Mouse (Mus musculus) CD4-positive, CD25-positive, alpha-beta regulatory T cell, adult 4 months (primary cell): ENCODE data around the gene Adcy7. TPM values are rescaled to one million over a fixed set of nuclear protein-coding genes. Genes with fewer than 3 reads are reported as not detected.

Experiments
- ATAC-seq: one replicate; pipeline ENCODE4 v1.8.0; 2017
- polyA plus RNA-seq, 2 experiments: library from polyadenylated mRNA; unstranded; fragments of 100-300 nt; shearing (Covaris generic); gene quantifications; one replicate each; pipeline ENCODE4 v1.2.1; 2017

The Adcy7 gene
- polyA plus RNA-seq, 2 experiments from 2014 or later, result 79.4 to 143 TPM

DNA sequence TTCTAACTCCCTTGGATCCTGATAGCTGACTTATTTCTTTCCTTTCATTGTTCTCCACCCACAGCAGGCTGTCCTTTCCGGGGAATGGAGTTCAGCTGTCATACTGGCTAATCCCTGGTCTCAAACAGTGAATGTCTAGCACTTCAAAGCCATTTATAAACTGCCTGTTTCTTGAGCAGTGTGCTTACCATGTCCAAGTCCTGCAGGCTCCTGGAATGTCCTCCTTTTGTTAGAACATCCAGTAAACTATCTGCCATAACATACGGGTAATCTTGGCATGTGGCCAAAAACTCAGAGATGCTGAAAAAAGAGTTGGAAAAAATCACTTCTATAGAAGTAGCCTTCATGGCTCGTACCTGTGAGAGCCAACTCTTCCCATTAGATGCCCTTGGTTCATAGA lies 67.0 kb downstream of the Adcy7 start:
- ATAC-seq, result no peak

DNA sequence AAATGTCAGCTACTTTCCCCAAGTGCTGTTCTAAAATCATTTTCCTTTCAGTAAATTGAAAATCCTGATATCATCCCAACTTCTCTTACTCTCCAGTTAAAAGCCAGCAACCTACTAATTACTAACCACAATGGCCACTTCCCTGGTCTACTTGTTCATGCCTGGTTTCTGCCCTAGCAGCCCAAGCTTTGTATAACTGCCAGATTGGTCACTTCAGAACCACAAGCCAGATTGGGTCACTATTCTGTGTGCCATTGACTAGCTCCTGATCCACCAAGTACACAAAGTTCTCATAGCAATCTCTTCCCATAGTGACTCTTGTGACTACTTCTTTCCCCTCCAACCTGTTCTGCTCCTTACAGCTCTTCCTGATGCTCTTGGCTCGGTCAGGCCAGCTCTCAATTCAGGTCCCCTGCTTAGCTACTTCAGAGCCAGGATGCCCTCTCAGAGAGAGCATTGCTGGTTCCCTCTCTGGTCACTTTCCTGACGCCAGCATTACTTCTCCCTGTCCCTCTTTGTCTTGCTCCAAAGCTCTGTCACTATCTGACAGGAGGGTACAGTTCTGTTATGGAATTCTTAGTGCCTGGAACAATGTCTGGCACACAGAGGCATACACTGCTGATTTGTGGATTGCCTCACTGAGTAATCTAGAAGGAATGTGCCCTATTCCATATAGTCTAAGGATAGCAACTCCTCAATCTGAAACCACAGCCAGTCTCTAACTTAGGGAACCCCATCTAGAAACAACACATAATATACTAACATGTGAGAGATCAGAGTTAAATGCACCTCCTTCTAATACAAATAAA lies 67.9 kb downstream of the Adcy7 start:
- no peak for ATAC-seq

DNA sequence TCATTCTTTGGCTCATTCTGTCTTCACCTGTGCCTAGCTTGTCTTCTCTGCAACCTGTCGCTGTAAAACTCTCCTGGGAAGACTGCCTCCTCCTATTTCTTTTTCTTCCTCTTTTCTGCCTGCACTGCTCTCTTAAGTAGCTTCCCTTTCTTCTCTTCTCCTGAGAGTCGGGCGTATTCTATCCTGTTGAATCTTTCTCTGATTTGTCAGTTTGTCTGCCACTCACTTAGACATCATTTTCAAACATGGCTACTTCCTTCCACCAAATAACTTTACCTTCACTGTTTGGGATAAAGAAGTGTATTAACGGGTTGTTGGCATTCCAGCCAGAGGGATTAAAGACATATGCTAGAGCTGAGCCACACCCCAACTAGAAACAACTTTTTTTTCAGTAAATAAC lies 69.8 kb downstream of the Adcy7 start:
- no peak for ATAC-seq

DNA sequence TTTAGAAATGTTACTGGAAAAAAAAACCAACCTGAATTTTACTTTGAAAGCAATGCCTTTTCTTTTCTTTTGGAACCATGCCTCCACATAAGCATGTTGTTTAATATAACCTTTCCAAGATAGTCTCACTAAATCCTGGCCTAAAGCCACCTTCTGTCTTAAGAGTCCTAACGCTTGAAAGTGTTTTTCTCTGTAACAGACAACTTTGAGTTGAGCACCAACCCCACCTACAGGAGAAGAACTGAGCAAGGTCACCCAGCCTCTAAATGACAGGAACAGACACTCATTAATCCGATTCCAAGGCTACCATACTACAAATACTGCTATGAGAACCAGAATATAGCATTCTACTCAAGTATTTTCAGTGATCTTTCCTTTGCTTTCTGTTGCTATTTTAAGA lies 76.8 kb downstream of the Adcy7 start:
- ATAC-seq, result no peak

DNA sequence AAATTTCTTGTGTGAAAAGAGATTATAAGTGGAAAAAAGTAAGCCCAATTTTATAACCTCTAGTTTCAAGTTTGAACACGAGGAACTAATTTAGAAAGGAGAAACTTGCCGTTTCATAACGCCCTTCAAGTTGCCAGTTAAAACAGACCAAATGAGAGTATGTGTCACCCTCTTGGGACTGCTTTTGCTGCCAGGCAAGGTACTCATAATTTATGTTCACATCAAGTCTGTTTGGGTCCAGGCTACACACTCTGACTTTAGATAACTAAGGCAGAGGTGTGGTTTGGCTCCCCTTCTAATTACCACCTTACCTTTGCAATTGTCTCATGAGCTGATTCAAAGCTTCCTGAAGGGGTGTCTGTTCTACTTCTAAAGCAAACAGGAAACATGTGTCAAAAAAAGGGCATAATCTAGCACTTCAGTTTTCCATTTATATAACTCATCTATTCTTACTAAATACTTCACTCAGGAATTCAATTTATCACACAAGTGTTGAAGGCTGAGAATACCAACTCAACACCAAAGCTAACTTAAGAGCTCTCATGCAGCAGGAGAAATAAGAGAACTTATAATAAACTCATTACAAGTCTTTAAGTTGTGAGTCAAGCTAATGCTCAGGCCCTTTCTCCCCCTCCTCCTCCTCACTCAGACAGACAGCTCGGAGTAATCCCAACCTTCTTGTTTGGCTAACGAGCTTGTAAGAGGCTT lies 85.2 kb downstream of the Adcy7 start:
- no peak for ATAC-seq

DNA sequence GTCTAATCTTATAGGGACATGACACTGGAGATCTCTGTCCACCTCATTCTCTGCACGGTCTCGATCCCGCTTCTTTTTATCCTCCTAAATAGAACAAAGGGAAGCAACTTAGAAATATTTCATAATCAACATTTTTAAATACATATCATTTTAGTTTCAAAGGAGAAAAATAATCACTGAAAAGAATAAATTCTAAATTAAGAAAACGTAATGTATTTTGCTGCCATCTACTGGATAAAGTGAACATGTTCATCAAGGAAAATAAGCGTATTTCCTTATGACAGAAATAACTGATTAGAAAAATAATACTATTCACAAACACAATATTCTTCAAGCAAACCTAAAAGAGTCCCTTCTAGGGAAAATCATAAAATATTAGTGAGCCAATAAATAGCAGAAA lies 85.7 kb downstream of the Adcy7 start:
- no peak for ATAC-seq

DNA sequence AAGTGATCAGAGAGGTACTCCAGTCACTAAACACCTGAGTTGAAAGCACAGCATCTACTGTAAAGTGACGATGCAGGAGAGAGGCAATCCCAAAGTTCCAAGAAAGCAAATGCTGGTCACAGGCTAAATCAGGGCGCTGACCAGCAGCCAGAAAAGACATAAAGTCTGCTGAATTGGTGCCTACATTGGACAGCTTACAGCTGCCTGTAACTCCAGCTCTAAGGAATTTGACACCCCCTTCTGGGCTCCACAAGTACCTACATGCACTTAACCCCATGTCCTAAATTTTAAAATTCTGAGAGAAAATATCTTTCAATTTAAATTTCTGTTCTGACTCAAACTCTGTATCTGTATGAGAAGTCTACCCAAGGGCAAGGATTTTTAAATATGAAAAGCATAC lies 87.8 kb downstream of the Adcy7 start:
- no peak for ATAC-seq

DNA sequence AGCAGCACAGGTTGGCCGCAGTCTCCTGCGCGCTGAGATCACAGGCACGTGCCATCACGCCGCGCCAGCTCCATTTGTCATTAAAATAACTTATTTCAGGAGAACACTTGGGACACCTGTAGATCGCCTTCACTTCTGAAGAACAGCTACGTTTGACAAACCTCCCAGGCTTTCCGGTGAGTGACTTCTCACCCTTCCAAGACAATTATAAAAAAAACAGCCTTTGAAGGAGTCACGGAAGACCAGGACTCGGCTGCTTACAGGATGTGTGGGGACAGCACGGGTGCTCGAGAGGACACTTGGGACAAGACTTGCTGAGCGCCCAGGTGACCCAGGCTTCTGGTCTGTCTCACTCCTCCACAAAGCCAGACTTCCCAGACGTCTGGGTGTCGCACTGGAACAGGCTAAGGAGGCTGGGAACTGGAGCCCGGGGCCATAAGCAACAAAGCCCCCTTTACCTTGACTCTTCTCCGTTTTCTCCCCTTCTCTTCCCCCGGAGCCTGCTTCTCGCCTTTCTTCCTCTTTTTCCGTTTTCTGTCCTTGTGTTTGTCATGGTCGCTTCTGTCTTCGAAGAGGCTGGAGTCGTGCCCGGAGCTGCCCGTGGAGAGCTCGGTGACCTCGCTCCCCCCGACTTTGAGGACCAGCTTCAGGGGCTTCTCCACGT lies 89.0 kb downstream of the Adcy7 start:
- peak; percentile 12 for ATAC-seq

DNA sequence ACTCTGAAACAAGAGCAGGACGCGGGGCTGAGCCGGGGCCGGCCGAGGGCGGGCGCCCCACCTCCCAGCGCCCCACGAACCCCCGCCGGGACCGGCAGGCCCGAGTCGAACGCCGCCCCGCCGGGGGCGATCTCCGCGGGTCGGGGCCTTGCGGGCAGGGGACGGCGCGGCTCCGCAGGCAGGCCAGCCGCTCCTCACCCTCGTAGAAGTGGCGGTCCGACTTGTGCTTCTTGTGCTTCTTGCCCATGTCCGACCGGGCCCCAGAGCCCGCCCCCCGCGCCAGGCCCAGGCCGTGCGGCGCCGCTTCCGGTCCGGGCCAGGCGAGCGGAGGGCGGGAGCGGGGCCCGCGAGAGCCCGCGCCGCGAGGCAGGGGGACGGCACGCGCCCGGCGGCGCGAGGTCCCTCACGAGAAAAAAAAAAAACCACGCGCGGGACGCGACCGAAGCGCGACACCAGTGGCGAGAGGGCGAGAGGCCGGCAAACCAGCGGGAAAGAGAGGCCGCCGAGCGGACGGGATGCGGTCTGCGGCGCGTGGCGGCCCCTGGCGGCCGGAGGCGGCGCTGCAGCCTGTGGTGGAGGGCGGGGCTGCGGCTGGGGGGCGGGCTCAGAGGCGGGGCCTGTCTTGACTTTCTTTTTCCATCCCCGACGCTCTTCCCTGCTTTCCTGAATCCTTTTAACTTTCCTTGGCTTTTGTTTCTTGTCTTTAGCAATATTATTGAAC lies 89.7 kb downstream of the Adcy7 start, which contains the start of gene Brd7:
Gene Brd7, minus strand, starts transcription at position 487 of the 721 bp plus-strand sequence.
- peak; percentile 81 for ATAC-seq

DNA sequence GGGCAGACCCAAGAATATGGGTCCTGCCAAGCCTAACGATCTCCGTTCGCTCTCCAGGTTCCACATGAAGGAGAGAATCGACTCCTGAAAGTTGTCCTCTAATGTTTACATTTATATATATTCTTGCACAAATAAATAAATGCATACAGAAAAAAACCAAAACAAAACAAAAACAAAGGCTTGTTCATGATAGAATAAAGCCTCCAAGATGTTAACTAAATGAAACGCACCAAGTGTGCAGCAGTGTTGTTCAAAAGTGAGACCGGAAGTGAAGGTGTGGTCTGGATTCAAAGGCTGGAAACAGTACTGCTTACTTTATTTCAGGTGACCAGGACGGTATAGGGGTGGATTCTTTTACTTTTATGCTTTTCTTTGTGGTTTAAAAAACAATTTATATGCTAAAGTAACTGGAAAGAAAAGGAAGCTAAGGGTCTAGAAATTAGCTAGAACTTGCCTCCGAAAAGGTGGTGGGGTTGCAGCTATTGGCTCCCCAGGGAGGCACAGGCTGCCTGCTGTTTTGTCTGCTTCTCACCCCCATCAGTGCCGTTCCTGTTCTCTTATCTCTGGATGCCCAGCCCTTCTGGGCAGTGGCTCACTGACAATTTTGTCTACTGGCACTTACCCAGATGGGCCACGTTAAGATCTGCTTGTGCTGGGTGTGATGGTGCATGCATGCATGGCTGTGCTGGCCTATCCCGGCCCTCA lies 90.4 kb downstream of the Adcy7 start:
- peak; percentile 63 for ATAC-seq

DNA sequence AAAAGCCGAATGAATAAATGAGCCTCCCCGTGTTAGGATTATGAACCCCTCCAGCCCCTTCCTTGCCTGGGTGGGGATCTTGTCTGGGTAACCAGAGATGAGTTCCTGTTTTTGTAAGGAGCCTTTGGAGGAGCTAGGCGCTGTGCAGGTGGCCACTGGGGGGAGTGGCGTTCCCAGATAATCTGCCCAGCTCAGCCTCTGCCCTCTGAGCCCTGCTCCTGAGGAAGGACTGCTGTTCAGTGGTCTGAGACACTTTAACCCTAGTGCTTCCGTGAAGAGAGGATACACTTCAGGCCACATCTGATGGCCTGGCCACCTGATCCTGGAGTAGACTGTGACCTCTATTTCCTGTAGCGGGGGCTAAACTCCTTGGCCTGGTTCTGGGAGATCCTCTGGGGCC lies 97.0 kb downstream of the Adcy7 start:
- ATAC-seq, result no peak

DNA sequence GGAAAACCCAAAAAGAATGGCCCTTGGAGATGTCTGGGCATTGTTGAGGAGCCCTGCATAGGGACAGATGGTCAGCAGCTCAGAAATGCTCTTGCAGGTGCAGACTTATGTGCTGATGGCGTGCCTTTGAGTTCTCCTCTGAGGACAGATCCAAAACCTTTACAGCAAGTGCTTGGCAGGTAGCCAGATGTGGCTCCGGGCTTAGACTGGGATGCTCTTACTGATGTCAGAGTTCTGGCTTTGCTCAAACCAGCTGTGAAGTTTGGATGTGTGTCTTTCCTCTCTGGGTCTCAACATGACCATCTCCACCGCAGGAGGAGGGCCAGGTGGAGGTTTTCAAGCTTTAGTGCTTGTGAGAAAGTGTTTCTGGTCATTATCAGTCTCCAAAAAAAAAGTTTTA lies 97.6 kb downstream of the Adcy7 start:
- no peak for ATAC-seq

DNA sequence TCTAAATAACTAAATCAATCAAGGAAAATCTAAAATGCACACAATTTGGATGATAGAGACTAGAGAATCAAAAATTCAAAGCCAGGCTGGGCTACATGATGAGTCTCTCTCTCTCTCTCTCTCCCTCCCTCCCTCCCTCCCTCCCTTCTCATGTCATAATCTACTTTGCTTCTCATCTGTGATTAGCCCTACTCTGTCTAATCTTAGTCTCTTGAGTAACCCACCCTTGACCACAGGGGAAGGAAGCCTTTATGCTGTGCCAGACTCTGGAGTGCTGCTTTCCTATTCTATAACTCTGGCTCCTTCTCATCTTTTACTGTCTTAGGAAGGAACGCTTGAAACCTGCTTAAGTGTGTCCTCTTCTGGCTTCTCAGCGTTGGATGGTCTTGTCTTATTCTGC lies 99.3 kb downstream of the Adcy7 start:
- no peak for ATAC-seq

DNA sequence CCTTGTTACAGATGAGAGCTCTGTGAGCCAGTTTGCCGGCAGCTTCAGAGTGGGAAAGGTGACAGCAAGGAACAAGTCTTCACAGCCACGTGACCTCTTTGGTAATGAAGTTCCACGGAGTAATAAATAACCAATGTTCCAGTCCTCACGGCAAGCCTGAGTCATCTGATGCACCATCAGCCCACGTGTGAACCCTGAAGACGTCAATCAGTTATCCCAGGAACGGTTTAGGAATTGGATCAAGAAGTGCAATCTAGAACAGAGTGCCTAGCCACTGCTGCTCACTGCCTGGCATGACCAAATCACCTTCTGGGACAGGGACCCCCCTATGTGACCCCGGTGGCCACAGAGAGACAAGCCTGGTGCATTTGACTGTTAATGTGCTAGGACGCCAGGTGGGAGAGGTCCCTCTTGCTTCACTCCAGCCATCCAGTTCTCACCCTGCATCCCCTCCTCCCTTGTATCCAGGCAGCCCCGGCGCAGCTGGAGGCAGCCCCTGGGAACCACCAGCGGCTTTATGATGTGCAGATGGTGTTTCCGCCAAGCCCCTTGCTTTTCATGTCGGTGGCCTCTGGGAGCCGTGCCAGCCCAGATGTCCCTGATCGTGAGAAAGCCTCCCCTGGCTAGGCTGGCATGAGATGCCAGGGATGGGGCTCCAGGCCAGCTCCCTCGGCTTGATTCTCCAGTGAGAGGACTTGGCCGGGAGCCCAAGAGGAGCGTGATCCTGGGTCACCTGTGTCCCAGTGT lies 104.8 kb downstream of the Adcy7 start:
- no peak for ATAC-seq

Other genes with a start within 250 kb of the Adcy7 start
- gene Cnep1r1, start 153.6 kb upstream of the Adcy7 start, polyA plus RNA-seq, result 10 to 100 TPM; 21.2 to 50.4 TPM
- gene Heatr3, start 134.5 kb upstream of the Adcy7 start, polyA plus RNA-seq, result 10 to 100 TPM; 18.4 to 21.8 TPM
- gene Tent4b, start 73.2 kb upstream of the Adcy7 start, polyA plus RNA-seq, result 10 to 100 TPM in 1 of 2 experiments, 1 to 10 TPM in 1; 7.6 to 13.7 TPM
- 10 to 100 TPM; 52.6 to 52.9 TPM for gene Brd7, start 89.8 kb downstream of the Adcy7 start, polyA plus RNA-seq
- gene Nkd1, start 249.0 kb downstream of the Adcy7 start, polyA plus RNA-seq, result not detected